Mouse (Mus musculus): Measurements from ENCODE around the gene Tmtc2.

DNA sequence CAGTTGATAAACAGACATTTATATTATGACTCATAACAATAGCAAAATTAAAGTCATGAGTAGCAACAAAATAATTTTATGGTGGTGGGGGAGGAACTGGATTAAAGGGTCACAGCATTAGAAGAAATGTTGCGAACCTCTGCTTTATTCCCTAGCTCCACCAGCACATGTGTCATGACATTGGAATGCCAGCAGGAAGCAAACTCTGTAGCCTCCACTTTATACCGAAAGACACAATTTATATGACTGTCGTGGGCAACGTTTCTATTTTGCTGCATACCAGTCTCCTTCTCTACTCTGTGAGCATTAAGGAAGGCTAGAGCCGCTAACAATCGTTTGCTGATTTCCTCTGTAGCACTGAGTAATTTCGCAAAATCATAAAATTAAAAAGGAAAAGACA is 51.8 kb downstream of the Tmtc2 start:
- TF ChIP-seq TAL1 (IDR thresholded peaks at IDR 0.05; ENCODE audit: low read length) (no peak), GATA1 (IDR thresholded peaks at IDR 0.05; ENCODE audit: low read length) (no peak)
